Mouse (Mus musculus): ENCODE results near the gene C4b. TPM values are rescaled to one million over a fixed set of nuclear protein-coding genes. Genes with fewer than 3 reads are reported as not detected.

C4b gene
- polyA plus RNA-seq, 1 experiment from 2014 or later: 0.25 TPM

- Histone ChIP-seq H3K4me1 (ENCODE audit: control insufficient read depth, insufficient read depth, low read length) (peaks cover 31% of the 10 kb centered on the region), H3K27me3 (ENCODE audit: control insufficient read depth, insufficient read depth, low read length) (peaks cover 13% of the 10 kb centered on the region), H3K9ac (ENCODE audit: low read length) (no peak overlapping the region), H3K36me3 (ENCODE audit: control insufficient read depth, insufficient read depth) (no peaks in the 10 kb centered on the region), H3K27ac (ENCODE audit: low read length) (no peak overlapping the region), H3K4me3 (ENCODE audit: low read length) (no peak overlapping the region), H3K4me2 (ENCODE audit: low read depth, low read length) (no peak overlapping the region), H3K9me3 (replicated peaks; ENCODE audit: control insufficient read depth, low read length) (no peaks in the 10 kb centered on the region)
- no peak for ATAC-seq (replicated peaks; ENCODE audit: extremely low read depth, insufficient read depth, low FRiP score)
- WGBS: 78% methylated on average over 26 of the region's 26 CpGs
These were observed 63.5 kb downstream of the C4b start for GRCm38 (mm10) chr17:34680191-34680590.

Small RNA genes lying within 50 kb of the gene (microRNA-seq; reads per million reads assigned to microRNA genes)
- gene Gm27471: not detected

Other genes starting within 250 kb of the C4b start
- gene Btnl6, start 226.5 kb downstream of the C4b start, polyA plus RNA-seq (2015; fragmentation: Nextera tagmentation; extraction: Ambion mirVana): 0.26 TPM in 1 of 2 replicates, not detected in the other
- 4.8 and 9.0 TPM in 2 replicates for gene Notch4, start 179.6 kb downstream of the C4b start, polyA plus RNA-seq (2015; fragmentation: Nextera tagmentation; extraction: Ambion mirVana)
- 11.3 and 18.5 TPM in 2 replicates for gene Gpsm3, start 154.1 kb downstream of the C4b start, polyA plus RNA-seq (2015; fragmentation: Nextera tagmentation; extraction: Ambion mirVana)
- gene Pbx2, start 152.6 kb downstream of the C4b start, polyA plus RNA-seq (2015; fragmentation: Nextera tagmentation; extraction: Ambion mirVana): 4.8 and 5.4 TPM in 2 replicates
- gene Ager, start 146.0 kb downstream of the C4b start, polyA plus RNA-seq (2015; fragmentation: Nextera tagmentation; extraction: Ambion mirVana): 4.7 and 34.7 TPM in 2 replicates
- gene Rnf5, start 140.2 kb downstream of the C4b start, polyA plus RNA-seq (2015; fragmentation: Nextera tagmentation; extraction: Ambion mirVana): 113 and 114 TPM in 2 replicates
- 47.9 and 53.5 TPM in 2 replicates for gene Agpat1, start 139.6 kb downstream of the C4b start, polyA plus RNA-seq (2015; fragmentation: Nextera tagmentation; extraction: Ambion mirVana)
- gene Egfl8, start 127.9 kb downstream of the C4b start, polyA plus RNA-seq (2015; fragmentation: Nextera tagmentation; extraction: Ambion mirVana): 1.8 and 2.0 TPM in 2 replicates
- gene Ppt2, start 115.4 kb downstream of the C4b start, polyA plus RNA-seq (2015; fragmentation: Nextera tagmentation; extraction: Ambion mirVana): 26.7 and 27.3 TPM in 2 replicates
- gene Prrt1, start 114.3 kb downstream of the C4b start, polyA plus RNA-seq (2015; fragmentation: Nextera tagmentation; extraction: Ambion mirVana): 0.64 and 2.1 TPM in 2 replicates
- gene Fkbpl, start 99.1 kb downstream of the C4b start, polyA plus RNA-seq (2015; fragmentation: Nextera tagmentation; extraction: Ambion mirVana): 11.7 and 12.3 TPM in 2 replicates
- 45.7 and 46.7 TPM in 2 replicates for gene Atf6b, start 96.7 kb downstream of the C4b start, polyA plus RNA-seq (2015; fragmentation: Nextera tagmentation; extraction: Ambion mirVana)
- gene Tnxb, start 73.3 kb downstream of the C4b start, polyA plus RNA-seq (2015; fragmentation: Nextera tagmentation; extraction: Ambion mirVana): 2.5 and 2.8 TPM in 2 replicates
- not detected in 2 replicates for gene Cyp21a1, start 60.7 kb upstream of the C4b start, polyA plus RNA-seq (2015; fragmentation: Nextera tagmentation; extraction: Ambion mirVana)
- 17.1 and 24.4 TPM in 2 replicates for gene Stk19, start 93.1 kb upstream of the C4b start, polyA plus RNA-seq (2015; fragmentation: Nextera tagmentation; extraction: Ambion mirVana)
- 37.7 and 38.6 TPM in 2 replicates for gene Dxo, start 93.1 kb upstream of the C4b start, polyA plus RNA-seq (2015; fragmentation: Nextera tagmentation; extraction: Ambion mirVana)
- gene Skiv2l, start 106.3 kb upstream of the C4b start, polyA plus RNA-seq (2015; fragmentation: Nextera tagmentation; extraction: Ambion mirVana): 32.9 and 33.9 TPM in 2 replicates
- gene Nelfe, start 106.5 kb upstream of the C4b start, polyA plus RNA-seq (2015; fragmentation: Nextera tagmentation; extraction: Ambion mirVana): 57.5 and 64.3 TPM in 2 replicates
- 1.7 and 2.5 TPM in 2 replicates for gene Cfb, start 118.6 kb upstream of the C4b start, polyA plus RNA-seq (2015; fragmentation: Nextera tagmentation; extraction: Ambion mirVana)
- gene Zbtb12, start 135.6 kb upstream of the C4b start, polyA plus RNA-seq (2015; fragmentation: Nextera tagmentation; extraction: Ambion mirVana): 1.4 and 1.5 TPM in 2 replicates
- gene Gm20547, start 138.2 kb upstream of the C4b start, polyA plus RNA-seq (2015; fragmentation: Nextera tagmentation; extraction: Ambion mirVana): not detected in 2 replicates
- 2.2 and 2.6 TPM in 2 replicates for gene C2, start 154.4 kb upstream of the C4b start, polyA plus RNA-seq (2015; fragmentation: Nextera tagmentation; extraction: Ambion mirVana)
- gene Ehmt2, start 154.6 kb upstream of the C4b start, polyA plus RNA-seq (2015; fragmentation: Nextera tagmentation; extraction: Ambion mirVana): 39.5 and 41.5 TPM in 2 replicates
- gene Slc44a4, start 170.6 kb upstream of the C4b start, polyA plus RNA-seq (2015; fragmentation: Nextera tagmentation; extraction: Ambion mirVana): 0.16 and 0.68 TPM in 2 replicates
- 20.1 and 20.4 TPM in 2 replicates for gene Neu1, start 187.4 kb upstream of the C4b start, polyA plus RNA-seq (2015; fragmentation: Nextera tagmentation; extraction: Ambion mirVana)
- 0.11 and 0.18 TPM in 2 replicates for gene Hspa1b, start 215.4 kb upstream of the C4b start, polyA plus RNA-seq (2015; fragmentation: Nextera tagmentation; extraction: Ambion mirVana)
- gene Gm20481, start 226.0 kb upstream of the C4b start, polyA plus RNA-seq (2015; fragmentation: Nextera tagmentation; extraction: Ambion mirVana): not detected in 2 replicates
- gene Hspa1a, start 228.3 kb upstream of the C4b start, polyA plus RNA-seq (2015; fragmentation: Nextera tagmentation; extraction: Ambion mirVana): 3.9 and 4.4 TPM in 2 replicates
- 3.1 and 4.2 TPM in 2 replicates for gene Hspa1l, start 228.8 kb upstream of the C4b start, polyA plus RNA-seq (2015; fragmentation: Nextera tagmentation; extraction: Ambion mirVana)
- 132 and 134 TPM in 2 replicates for gene Lsm2, start 238.0 kb upstream of the C4b start, polyA plus RNA-seq (2015; fragmentation: Nextera tagmentation; extraction: Ambion mirVana)

Measured in heart, embryonic 16.5 days (tissue).